Mouse (Mus musculus) heart, postnatal 36 days (tissue): ENCODE data around the gene Gpm6a. TPM values are rescaled to one million over a fixed set of nuclear protein-coding genes. Genes with fewer than 3 reads are reported as not detected.

Source experiments
- DNase-seq, 2 experiments: peaks; one replicate each; pipeline ENCODE4 v3.0.0; 2021 to 2022
- intact Hi-C: fragments of 180-260 bp; cut with DNase I; formaldehyde crosslinking; loops from one replicate; pipeline ENCODE4 v1.15.1; 2025
- total RNA-seq, 2 experiments: library from RNA; stranded (reverse); gene quantifications; 2 replicates each; pipeline ENCODE4 v1.2.3; 2021

Gpm6a gene
- 10 to 100 TPM in 1 of 2 experiments, 1 to 10 TPM in 1; 9.4 to 14.5 TPM for total RNA-seq

- intact Hi-C loops, result no loop called here
Observed at GRCm38 (mm10) chr8:54954741-54955455, at the start of gene Gpm6a. Gene Gpm6a (plus strand): TSS chr8:54954843.

GRCm38 (mm10) chr8:54912891-54913290 lies 41.8 kb upstream of the Gpm6a start:
- no peak for DNase-seq

More at GRCm38 (mm10) chr8:54954741-54955455, at the start of gene Gpm6a:
- no peak for DNase-seq

GRCm38 (mm10) chr8:54917710-54918109 lies 36.9 kb upstream of the Gpm6a start:
- intact Hi-C loops, result no loop called here
- no peak for DNase-seq

More at GRCm38 (mm10) chr8:54912891-54913290, 41.8 kb upstream of the Gpm6a start:
- intact Hi-C loops, result no loop called here

GRCm38 (mm10) chr8:54922160-54922855 lies 32.3 kb upstream of the Gpm6a start:
- intact Hi-C loops, result no loop called here

GRCm38 (mm10) chr8:54924936-54925335 lies 29.7 kb upstream of the Gpm6a start:
- no peak for DNase-seq
- intact Hi-C loops, result no loop called here

More at GRCm38 (mm10) chr8:54922160-54922855, 32.3 kb upstream of the Gpm6a start:
- DNase-seq, result no peak

- intact Hi-C loops, result no loop called here
- DNase-seq, result no peak
Observed at GRCm38 (mm10) chr8:54932306-54932705, 22.3 kb upstream of the Gpm6a start.

GRCm38 (mm10) chr8:54953351-54953750 lies 1.3 kb upstream of the Gpm6a start:
- no peak for DNase-seq
- intact Hi-C loops, result no loop called here

- intact Hi-C loops, result no loop called here
- no peak for DNase-seq
Observed at GRCm38 (mm10) chr8:54954030-54954429, 613 bp upstream of the Gpm6a start.

- no peak for DNase-seq
- intact Hi-C loops, result no loop called here
Observed at GRCm38 (mm10) chr8:54955456-54955800, 785 bp downstream of the Gpm6a start.

GRCm38 (mm10) chr8:54955935-54956573 lies 1.4 kb downstream of the Gpm6a start:
- no peak for DNase-seq
- intact Hi-C loops, result no loop called here

GRCm38 (mm10) chr8:54956787-54957186 lies 2.1 kb downstream of the Gpm6a start:
- DNase-seq, result no peak
- intact Hi-C loops, result no loop called here

- intact Hi-C loops, result no loop called here
- no peak for DNase-seq
Observed at GRCm38 (mm10) chr8:54957506-54957905, 2.9 kb downstream of the Gpm6a start.

GRCm38 (mm10) chr8:54961571-54961970 lies 6.9 kb downstream of the Gpm6a start:
- intact Hi-C loops, result no loop called here

GRCm38 (mm10) chr8:54975020-54975419 lies 20.4 kb downstream of the Gpm6a start:
- no peak for DNase-seq
- intact Hi-C loops, result no loop called here

More at GRCm38 (mm10) chr8:54961571-54961970, 6.9 kb downstream of the Gpm6a start:
- no peak for DNase-seq

GRCm38 (mm10) chr8:54975506-54975905 lies 20.9 kb downstream of the Gpm6a start:
- no peak for DNase-seq
- intact Hi-C loops, result no loop called here

GRCm38 (mm10) chr8:54975927-54976326 lies 21.3 kb downstream of the Gpm6a start:
- intact Hi-C loops, result no loop called here
- no peak for DNase-seq

- DNase-seq, result no peak
- intact Hi-C loops, result no loop called here
Observed at GRCm38 (mm10) chr8:54976663-54977062, 22.0 kb downstream of the Gpm6a start.

- intact Hi-C loops, result no loop called here
- no peak for DNase-seq
Observed at GRCm38 (mm10) chr8:54986791-54987190, 32.1 kb downstream of the Gpm6a start.

GRCm38 (mm10) chr8:54989093-54989492 lies 34.5 kb downstream of the Gpm6a start:
- intact Hi-C loops, result no loop called here
- DNase-seq, result no peak

GRCm38 (mm10) chr8:54991840-54992609 lies 37.4 kb downstream of the Gpm6a start:
- DNase-seq, result no peak
- intact Hi-C loops, result no loop called here

- DNase-seq, result no peak
- intact Hi-C loops, result no loop called here
Observed at GRCm38 (mm10) chr8:54995662-54996061, 41.0 kb downstream of the Gpm6a start.
